Comparison of ENCODE assay signal across 9 mouse cellular contexts in the genomic region with DNA sequence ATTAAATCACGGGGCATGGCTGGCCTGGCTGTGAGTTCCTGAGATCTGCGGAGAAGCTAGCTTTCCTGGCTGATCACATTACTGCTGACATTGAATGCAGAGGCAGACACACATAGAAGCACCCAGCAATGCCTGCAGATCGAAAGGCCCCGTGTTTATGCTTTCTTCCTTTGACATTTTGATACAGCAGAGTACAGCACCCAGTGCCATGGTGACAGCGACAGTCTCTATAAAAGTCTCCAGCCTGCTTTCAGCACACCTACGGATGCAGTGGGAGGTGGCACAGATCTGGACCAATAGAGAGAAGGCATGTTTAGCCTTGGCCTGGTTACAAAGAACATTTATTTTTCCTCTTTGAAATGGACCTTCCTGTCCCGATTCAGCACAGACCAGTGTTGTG.
DNase-seq lines count a peak whose midpoint lies in the region; ATAC-seq lines count a peak whose summit lies in the region.
"Had no signal": no experiment of that assay in that cellular context is flagged by ENCODE, and none has a peak within 500 bp of the region (broad histone marks: within the 10 kb centered on the region; RNA-seq: fewer than 3 reads in every experiment).

No protein-coding gene starts in this region.

- H3K4me1 ChIP-seq in lung, embryonic 16.5 days (replicated peaks; ENCODE audit: control insufficient read depth, insufficient read depth, low read length) = peaks cover 10% of the 10 kb centered on the region; the same call in 1 of the 2 replicates
- peaks cover 14% of the 10 kb centered on the region; the same call in 1 of the 2 replicates for H3K4me1 ChIP-seq in embryonic facial prominence, embryonic 10.5 days
- H3K4me1 ChIP-seq in hindbrain, embryonic 13.5 days (replicated peaks) = peaks cover 36% of the 10 kb centered on the region
- H3K4me1 ChIP-seq: stomach, embryonic 15.5 days had no signal

- no peak overlapping the region for H3K9ac ChIP-seq in lung, embryonic 16.5 days (ENCODE audit: low read length)
- no peak overlapping the region; the same call in 1 of the 2 replicates for H3K9ac ChIP-seq in hindbrain, embryonic 13.5 days
- H3K9ac ChIP-seq: stomach, embryonic 15.5 days had no signal

- H3K36me3 ChIP-seq in lung, embryonic 16.5 days (ENCODE audit: control insufficient read depth, insufficient read depth, low read length) = no peaks in the 10 kb centered on the region
- no peaks in the 10 kb centered on the region for H3K36me3 ChIP-seq in embryonic facial prominence, embryonic 10.5 days (replicated peaks)
- H3K36me3 ChIP-seq in hindbrain, embryonic 13.5 days = no peaks in the 10 kb centered on the region
- H3K36me3 ChIP-seq: stomach, embryonic 15.5 days had no signal

- H3K27me3 ChIP-seq in lung, embryonic 16.5 days (ENCODE audit: control insufficient read depth, insufficient read depth, low read depth, low read length) = no peaks in the 10 kb centered on the region
- no peaks in the 10 kb centered on the region for H3K27me3 ChIP-seq in embryonic facial prominence, embryonic 10.5 days (replicated peaks; ENCODE audit: low read depth, poor library complexity, severe bottlenecking)
- H3K27me3 ChIP-seq in hindbrain, embryonic 13.5 days = no peaks in the 10 kb centered on the region
- H3K27me3 ChIP-seq: stomach, embryonic 15.5 days had no signal

- no peak overlapping the region for H3K4me2 ChIP-seq in lung, embryonic 16.5 days (ENCODE audit: low read depth, low read length)
- no peak overlapping the region for H3K4me2 ChIP-seq in hindbrain, embryonic 13.5 days
- H3K4me2 ChIP-seq: stomach, embryonic 15.5 days had no signal

- no peak overlapping the region for H3K27ac ChIP-seq in lung, embryonic 16.5 days (ENCODE audit: low read length)
- H3K27ac ChIP-seq in embryonic facial prominence, embryonic 10.5 days (replicated peaks) = peak overlapping the region; percentile 15; the same call in 1 of the 2 replicates
- H3K27ac ChIP-seq in hindbrain, embryonic 13.5 days = peak overlapping the region; percentile 78
- H3K27ac ChIP-seq: stomach, embryonic 15.5 days had no signal

- ATAC-seq in lung, embryonic 16.5 days (ENCODE audit: low read depth) = peak; percentile 31; the same call in 1 of the 2 replicates
- peak; percentile 47 for ATAC-seq in hindbrain, embryonic 13.5 days (ENCODE audit: low FRiP score)
- no peak for ATAC-seq in activated CD4-positive, CD25-positive, alpha-beta regulatory T cell, adult 4 months

- peaks cover 2% of the 10 kb centered on the region; the same call in 1 of the 2 replicates for H3K9me3 ChIP-seq in lung, embryonic 16.5 days (ENCODE audit: control insufficient read depth, low read length)
- H3K9me3 ChIP-seq in embryonic facial prominence, embryonic 10.5 days = no peaks in the 10 kb centered on the region
- no peaks in the 10 kb centered on the region for H3K9me3 ChIP-seq in hindbrain, embryonic 13.5 days
- H3K9me3 ChIP-seq: stomach, embryonic 15.5 days had no signal

- 66% methylated on average over 7 of the region's 7 CpGs for WGBS in lung, embryonic 16.5 days
- 75% methylated on average over 7 of the region's 7 CpGs for WGBS in embryonic facial prominence, embryonic 10.5 days
- WGBS in hindbrain, embryonic 13.5 days = 59% methylated on average over 7 of the region's 7 CpGs

- DNase-seq in lung, postnatal 10 days = no peak
- no peak for DNase-seq in embryonic facial prominence, embryonic 10.5 days (ENCODE audit: low spot score)
- peak; percentile 19 for DNase-seq in liver
- DNase-seq in skeletal muscle tissue, adult 2 months (ENCODE audit: low read depth, low spot score) = peak; percentile 65
- DNase-seq in spleen, adult 18-20 months = no peak

- H3K4me3 ChIP-seq in lung, embryonic 16.5 days (ENCODE audit: low read length) = no peak overlapping the region
- H3K4me3 ChIP-seq in embryonic facial prominence, embryonic 10.5 days = no peak overlapping the region
- H3K4me3 ChIP-seq in hindbrain, embryonic 13.5 days = no peak overlapping the region
- H3K4me3 ChIP-seq: stomach, embryonic 15.5 days had no signal

Comparison
In these comparisons a context has a peak if more than half of its experiments do, and no peak if none do; other contexts are left out.
1. DNase-seq: peak in liver (single experiment) and skeletal muscle tissue, adult 2 months (single experiment); none in lung, postnatal 10 days (single experiment), embryonic facial prominence, embryonic 10.5 days (single experiment) and spleen, adult 18-20 months (0 of 2).